Mouse (Mus musculus) heart, adult 9 months (tissue): ENCODE data around the gene Gm42420.
A peak's percentile ranks its signal among the peaks of the same experiment; 100 is the strongest.

Experiments
- DNase-seq, 2 experiments: peaks; one replicate each; pipeline ENCODE4 v3.0.0; 2022; ENCODE audit warnings: low spot score in 2 of 2

The Gm42420 gene

DNA sequence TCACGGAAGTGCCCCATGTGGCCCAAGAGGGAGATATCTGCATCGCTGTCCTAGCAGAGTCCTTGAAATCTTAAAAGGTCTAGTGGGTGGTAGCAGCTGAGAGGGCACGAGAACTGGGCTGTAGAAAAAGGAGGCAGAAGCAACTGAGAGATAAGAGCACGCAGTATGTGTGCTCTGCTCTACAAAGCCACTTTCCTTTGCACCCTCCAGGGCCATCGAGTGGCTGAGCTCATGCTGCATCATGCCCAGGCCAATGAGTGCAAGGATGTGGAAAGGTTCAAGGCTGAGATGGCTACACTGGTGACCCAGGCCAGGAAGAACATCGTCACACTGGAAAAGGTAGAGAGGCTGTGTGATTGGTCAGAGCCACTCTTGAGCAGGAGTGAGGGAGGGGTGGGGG, at the start of gene Gm42420:
Gene Gm42420 (plus strand): TSS at position 237 of the 400 bp plus-strand sequence.
- DNase-seq, result no peak

DNA sequence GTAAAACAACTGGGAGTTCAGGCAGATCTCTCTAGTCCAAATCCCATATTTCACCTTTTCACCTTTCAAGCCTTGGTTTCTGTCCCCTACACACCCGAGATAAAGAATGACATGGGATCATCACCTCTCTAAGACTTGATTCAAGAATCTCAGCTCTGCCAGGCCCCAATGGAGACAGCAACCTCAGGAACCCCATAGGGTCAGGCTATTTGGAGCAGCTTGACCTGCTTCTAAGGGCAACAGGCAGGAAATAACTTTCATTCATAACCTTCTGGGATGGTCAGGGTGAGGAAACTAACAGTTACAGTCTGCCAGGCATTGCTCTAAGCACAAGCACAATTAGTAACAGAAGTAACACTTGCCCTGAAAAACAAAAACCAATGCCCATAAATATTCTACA, 48.9 kb upstream of the Gm42420 start:
- DNase-seq, result no peak

GRCm38 (mm10) chr6:39537276-39537675, 48.3 kb upstream of the Gm42420 start:
- no peak for DNase-seq

- DNase-seq, result peak in 1 of 2 experiments; percentile 57
Measured at GRCm38 (mm10) chr6:39538227-39538626, 47.3 kb upstream of the Gm42420 start.

GRCm38 (mm10) chr6:39539679-39540155, 45.8 kb upstream of the Gm42420 start:
- DNase-seq, result peak; percentile 86 to 88

DNA sequence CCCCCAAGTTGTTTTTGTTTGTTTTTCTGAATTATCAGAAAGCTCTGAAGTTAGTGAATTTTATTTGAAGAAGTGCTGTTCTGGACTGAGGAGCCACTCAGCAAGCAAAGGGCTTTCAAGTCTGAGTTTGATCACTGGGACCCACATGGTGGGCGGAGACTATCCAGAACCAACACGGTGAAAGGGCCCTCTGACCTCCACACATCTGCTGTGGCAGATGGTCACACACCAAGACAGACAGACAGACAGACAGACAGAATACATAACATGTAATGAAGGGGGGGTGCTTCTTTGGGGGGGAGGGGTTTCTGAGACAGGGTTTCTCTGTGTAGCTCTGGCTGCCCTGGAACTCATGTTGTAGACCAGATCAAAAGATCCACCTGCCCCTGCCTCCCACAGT, 45.0 kb upstream of the Gm42420 start:
- no peak for DNase-seq

DNA sequence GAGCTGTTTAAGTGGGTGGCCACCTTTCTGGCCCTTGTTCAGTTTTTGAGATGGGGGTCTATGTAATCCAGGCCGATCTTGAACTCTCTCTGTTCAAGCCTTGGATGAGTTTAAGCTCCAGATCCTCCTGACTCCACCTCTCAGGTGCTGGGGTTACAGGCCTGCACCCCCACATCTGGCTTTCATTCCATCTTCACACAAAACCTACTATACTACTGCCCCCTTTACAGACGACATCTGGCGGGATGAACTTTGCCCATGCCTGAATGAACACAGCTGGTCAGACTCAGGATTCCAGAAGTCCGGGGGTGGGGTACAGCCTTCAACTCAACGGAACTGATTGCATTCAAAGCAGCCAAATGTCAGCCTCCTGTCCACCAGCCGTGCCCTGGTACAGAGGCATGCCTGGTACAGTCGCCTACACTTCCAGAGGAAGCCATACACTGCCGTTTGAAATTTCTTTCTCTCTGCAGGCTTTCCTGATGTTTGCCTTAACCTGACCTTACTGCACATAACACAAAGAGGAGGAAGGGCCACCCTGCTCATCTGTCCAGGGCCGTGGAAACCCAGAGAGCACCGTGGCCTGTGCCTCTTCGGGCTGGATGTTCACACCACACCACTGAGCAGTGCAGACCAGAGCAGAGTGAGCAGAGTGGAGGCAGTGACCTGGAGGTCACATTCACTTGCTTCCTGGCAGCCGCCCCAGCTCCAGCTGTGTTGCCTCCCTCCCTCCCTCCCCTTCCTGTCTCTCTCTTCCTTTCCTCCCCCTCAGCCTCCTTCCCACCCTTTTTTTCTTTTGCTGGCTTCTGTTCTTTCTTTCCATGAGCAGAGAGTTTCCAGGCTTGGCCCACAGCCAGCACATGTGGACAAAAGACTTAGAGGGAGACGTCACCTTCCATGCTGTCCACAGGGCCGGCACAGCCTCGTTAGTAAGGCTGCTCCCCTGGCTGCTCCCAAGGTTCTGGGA, 42.6 kb upstream of the Gm42420 start:
- DNase-seq, result peak; percentile 85 to 87

- DNase-seq, result no peak
Measured at GRCm38 (mm10) chr6:39543769-39544420, 41.7 kb upstream of the Gm42420 start.

DNA sequence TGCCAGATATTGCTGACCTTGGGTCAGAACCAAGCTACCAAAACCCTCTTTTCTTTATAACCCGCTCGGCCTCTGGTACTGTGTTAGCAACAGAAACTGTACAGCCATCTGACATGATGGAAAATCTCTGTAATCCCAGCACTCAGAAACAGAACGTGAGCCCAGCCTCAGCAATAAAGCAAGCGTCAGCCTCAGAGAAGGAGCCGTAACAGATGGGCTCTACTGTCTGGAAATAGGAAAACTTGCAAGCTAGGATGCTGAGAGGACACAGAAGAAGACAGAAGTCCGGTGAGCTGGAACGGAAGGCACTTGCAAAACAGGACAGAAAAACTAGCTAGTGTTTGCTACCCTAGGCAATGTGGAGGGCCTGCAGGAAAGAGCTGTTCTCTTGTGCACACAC, 40.1 kb upstream of the Gm42420 start:
- DNase-seq, result no peak

DNA sequence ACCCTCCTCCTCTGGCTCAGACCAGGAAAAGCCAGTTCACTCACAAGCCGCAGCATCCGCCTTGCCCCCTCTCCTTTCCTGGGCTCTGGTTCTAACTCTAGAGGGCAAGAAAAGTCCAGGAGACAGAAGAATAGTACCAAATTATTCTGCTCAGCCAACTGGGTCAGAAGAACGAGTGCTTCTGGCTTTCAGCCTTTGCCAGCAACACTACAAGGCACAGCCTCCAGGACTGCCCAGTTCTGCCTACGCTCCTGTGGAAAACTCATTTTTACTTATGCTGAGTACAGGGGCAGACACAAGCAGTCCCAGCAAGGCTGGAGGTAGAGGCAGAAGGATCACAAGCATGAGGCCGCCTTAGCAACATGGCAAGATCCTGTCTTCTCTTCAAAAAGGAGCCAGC, 37.5 kb upstream of the Gm42420 start:
- DNase-seq, result no peak

- DNase-seq, result no peak
Measured at GRCm38 (mm10) chr6:39551981-39552636, 33.4 kb upstream of the Gm42420 start.

GRCm38 (mm10) chr6:39554888-39555647, 30.5 kb upstream of the Gm42420 start:
- peak in 1 of 2 experiments; percentile 60 for DNase-seq

DNA sequence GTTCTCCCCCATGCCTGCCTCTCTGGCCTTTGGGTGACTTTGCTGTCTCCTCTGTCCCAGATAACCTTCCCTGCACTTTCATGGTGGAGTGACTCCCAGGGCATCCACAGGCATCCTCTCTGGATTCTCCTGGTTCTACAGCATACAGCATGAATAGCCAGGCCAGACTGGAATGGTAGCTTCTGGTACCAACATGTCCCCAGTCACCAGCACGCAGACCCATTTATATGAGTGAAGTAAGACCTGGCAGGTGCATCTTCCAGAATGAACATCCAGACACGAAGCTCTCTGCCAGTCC, 30.0 kb upstream of the Gm42420 start:
- DNase-seq, result no peak

DNA sequence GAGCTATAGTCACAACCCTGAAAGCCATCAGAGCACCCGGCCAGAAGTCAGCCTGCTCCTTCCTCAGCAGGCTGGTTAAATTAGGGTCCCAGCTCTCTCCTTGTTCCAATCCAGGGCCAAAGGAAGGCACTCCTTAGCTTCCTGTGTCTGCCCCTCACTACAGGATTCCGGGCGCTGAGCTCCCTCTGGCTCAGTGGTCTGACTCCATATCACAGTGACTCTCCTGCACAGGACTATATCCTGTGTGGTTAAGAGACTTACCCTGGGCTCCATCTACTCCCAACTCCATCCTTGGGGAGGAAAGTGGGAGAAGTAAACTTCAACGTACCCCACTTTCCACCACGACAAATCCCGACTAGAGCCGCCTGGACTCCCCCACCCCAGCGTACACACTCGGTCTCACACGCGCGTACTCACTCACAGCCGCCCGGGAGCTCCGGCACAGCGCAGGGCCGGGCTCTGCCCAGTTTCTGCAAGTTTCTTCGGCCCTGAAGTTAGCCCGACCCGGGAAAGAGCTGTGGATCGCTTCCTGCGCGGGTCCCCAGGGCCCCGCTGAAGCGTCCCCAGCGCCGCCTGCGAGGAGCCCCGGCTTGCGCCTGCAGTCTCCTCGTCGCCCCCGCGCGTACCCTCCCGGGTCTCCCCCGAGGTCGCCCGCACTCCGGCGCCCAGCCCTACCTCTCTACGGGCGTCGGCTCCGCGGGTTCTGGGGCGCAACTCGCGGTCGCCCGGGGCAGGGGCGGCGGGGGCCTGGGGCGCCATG, 28.5 kb upstream of the Gm42420 start:
- peak in 1 of 2 experiments; percentile 41 for DNase-seq

GRCm38 (mm10) chr6:39557723-39558261, 27.8 kb upstream of the Gm42420 start, which contains the start of gene Dennd2a:
Gene Dennd2a, minus strand, starts transcription at chr6:39557867.
- peak; percentile 78 to 83 for DNase-seq

DNA sequence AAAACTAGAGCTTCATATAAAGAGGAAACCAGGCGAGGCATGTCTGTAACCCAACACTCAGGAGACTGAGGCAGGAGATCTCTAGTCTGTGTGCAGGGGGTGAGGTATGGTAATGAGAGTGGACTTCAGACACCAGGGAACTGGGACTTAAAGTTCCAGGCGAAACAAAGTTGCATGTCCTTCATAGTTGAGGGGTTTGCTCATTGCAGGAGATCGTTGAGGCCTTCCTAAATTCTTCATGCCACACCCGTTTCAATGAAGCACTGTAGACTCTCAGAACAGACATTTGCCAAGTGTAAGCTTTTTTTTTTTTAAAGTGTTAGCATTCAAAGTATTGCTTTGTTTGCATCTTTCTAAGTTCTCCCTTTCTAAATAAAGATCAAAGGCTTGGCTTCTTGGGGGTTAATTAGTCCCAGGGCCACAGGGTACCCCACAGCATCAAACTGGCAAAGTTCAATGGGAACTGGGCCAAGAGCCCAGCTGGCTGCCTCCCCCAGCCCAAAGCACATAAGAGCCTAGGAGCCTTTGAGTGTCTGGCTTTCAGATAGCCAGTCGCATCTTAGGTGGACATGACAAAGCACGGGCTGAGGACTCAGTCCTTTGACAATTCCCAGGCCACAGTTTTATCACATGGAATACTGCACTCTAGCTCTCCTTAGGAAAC, 26.1 kb upstream of the Gm42420 start:
- DNase-seq, result no peak

DNA sequence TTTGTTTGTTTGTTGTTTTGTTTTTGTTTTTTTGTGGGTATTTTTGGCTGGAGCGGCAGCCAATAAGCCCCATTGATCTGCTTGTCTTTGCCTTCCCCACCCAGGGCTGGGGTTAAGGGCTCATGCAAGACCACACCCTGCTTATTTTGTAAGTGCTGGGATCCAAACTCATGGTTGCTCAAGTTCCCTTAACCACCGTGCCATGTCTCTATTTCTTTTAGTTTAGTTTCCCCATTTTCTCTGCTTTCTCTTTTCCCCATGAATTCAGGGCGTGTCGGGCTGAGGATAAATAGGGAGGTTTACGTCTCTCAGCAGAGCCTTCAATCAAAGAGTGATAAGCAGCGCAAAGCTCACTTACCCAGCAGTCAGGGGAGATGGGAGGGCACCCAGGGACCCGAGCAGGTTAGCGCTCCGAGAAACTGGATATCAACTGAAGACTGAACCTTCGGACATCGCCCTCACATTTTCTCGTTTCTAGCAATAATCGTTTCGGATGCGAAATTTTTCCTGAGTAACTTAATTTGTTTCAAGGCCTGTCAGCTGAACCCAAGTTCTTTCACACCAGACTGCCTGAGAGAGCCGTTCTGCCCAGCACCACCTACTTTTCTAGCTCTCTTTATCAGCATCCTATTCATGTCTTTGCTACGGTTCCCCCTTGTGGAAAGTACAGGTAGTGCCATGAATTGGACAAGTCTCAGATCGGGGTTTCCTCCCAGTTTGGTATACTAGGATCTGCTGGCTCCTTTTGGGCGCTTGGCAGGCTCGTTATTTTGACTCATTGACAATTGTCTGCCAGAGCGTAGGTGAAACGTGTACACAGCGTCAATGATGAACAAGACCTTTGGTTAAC, 23.2 kb upstream of the Gm42420 start:
- peak; percentile 72 to 89 for DNase-seq

- DNase-seq, result no peak
Measured at GRCm38 (mm10) chr6:39567528-39567927, 18.0 kb upstream of the Gm42420 start.

GRCm38 (mm10) chr6:39570426-39570825, 15.1 kb upstream of the Gm42420 start:
- DNase-seq, result no peak
